Mouse (Mus musculus) midbrain, embryonic 16.5 days (tissue): ENCODE measurements around the gene Mthfs. TPM values are rescaled to one million over a fixed set of nuclear protein-coding genes. Genes with fewer than 3 reads are reported as not detected.

Experiments
- ATAC-seq: fragments of 200-750 bp; cut with Nextera tagmentation; 2 replicates; pipeline ENCODE4 v1.8.0; 2017; ENCODE audit warnings: moderate TSS enrichment
- H3K27ac ChIP-seq: fragments of 300-500 bp; sonication (generic); 2 replicates; pipeline ENCODE4 v1.5.1; 2014; ENCODE audit warnings: mild to moderate bottlenecking, low read length, mixed read lengths
- H3K27me3 ChIP-seq: fragments of 300-500 bp; sonication (generic); 2 replicates; pipeline ENCODE4 v1.6.1; 2014; ENCODE audit warnings: low read depth, low read length, mixed read lengths; ENCODE audit not compliant: control insufficient read depth, insufficient read depth
- H3K36me3 ChIP-seq: fragments of 300-500 bp; sonication (generic); 2 replicates; pipeline ENCODE4 v1.6.1; 2014; ENCODE audit warnings: mild to moderate bottlenecking, low read length, moderate library complexity, mixed read lengths; ENCODE audit not compliant: control insufficient read depth, insufficient read depth
- H3K4me1 ChIP-seq: fragments of 300-500 bp; sonication (generic); 2 replicates; pipeline ENCODE4 v1.6.1; 2014; ENCODE audit warnings: mild to moderate bottlenecking, low read length, mixed read lengths; ENCODE audit not compliant: control insufficient read depth, insufficient read depth
- H3K4me2 ChIP-seq: fragments of 300-500 bp; sonication (generic); 2 replicates; pipeline ENCODE4 v1.6.1; 2014; ENCODE audit warnings: mild to moderate bottlenecking, low read length, mixed read lengths
- H3K4me3 ChIP-seq: fragments of 300-500 bp; sonication (generic); 2 replicates; pipeline ENCODE4 v1.5.1; 2014; ENCODE audit warnings: low read depth, mild to moderate bottlenecking, low read length, moderate library complexity, mixed read lengths
- H3K9ac ChIP-seq: fragments of 300-500 bp; sonication (generic); 2 replicates; pipeline ENCODE4 v1.6.1; 2014; ENCODE audit warnings: low read depth, low read length, mixed read lengths
- H3K9me3 ChIP-seq: fragments of 300-500 bp; sonication (generic); replicated peaks from 2 replicates; pipeline ENCODE4 v1.6.1; 2014; ENCODE audit warnings: mild to moderate bottlenecking, low read length, mixed read lengths; ENCODE audit not compliant: control insufficient read depth, poor library complexity, severe bottlenecking
- WGBS: fragments of 180-500 bp; shearing (Covaris S2); extraction: QIAGEN DNeasy Blood & Tissue Kit; methylation state at CpG from one replicate; pipeline ENCODE4 v1.1.7; 2014; 5-methylcytosine and 5-hydroxymethylcytosine counted together
- polyA plus RNA-seq: library from polyadenylated mRNA; unstranded; fragments of >200 nt; fragmentation: Nextera tagmentation; extraction: Ambion mirVana; gene quantifications from 2 replicates; pipeline ENCODE4 v1.2.1, GENCODE M21; 2015

The Mthfs gene
- polyA plus RNA-seq, 1 experiment from 2014 or later = 11.3 TPM

DNA sequence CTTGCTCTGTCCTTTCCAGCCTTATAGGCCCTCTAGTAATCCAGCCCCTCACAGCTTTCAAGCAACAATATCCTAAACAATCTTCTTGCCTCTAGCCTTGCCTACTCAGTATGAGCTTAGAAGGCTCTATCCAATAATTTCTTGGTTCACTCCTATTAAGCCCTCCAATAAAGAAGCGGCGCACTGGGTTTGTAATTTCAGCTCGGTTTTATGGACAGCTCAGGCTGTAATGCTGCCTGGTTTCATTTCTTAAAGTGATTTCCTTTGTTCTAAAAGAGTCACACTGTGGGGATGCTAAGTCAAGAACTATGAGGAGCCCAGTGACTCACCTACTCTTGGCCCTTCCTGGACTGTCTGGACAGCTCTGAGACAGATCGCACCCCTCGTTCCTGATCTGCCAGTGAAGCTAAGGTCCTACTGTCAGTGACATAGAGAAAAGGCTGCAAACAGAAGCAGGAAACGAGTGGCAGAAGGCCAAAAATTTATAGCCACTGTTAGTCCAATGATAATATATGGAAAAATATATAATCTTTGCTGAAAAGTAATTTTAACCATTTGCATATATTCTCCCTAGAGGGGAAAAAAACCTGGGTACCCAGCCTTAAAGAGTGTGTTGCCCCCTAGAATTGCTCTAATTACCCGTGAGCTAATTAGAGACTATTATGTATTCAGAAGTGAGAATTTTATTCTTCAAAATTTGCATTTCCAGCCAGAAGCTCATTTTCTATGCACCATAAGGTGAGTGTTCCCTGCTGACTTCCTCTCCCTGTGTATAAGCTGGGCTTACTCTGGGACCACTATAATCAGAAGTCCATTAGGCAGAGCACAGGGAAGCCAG is 98.1 kb downstream of the Mthfs start:
- no peak for ATAC-seq

DNA sequence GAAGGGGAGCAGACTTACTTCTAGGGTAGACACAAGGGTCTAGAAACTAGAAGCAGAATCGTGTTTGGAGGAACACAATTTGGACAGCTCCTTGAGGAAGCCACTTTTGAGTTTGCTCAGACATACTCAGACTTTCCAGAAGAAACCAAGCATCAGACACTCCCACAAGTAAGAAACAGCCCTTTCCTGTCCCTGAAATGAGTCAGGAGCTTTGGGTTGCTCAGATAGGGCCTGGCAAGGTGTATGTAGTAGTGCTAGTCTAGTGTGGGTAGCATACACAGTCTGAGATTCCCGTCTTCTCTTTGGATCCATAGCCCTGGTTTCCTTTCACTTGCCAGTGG is 98.7 kb downstream of the Mthfs start:
- no peak overlapping the region for H3K4me2 ChIP-seq
- 83% methylated on average over 2 of the region's 2 CpGs for WGBS
- H3K4me3 ChIP-seq = no peak overlapping the region
- H3K9me3 ChIP-seq = no peaks in the 10 kb centered on the region
- no peak for ATAC-seq
- no peaks in the 10 kb centered on the region for H3K36me3 ChIP-seq
- H3K9ac ChIP-seq = no peak overlapping the region
- no peaks in the 10 kb centered on the region for H3K4me1 ChIP-seq
- no peak overlapping the region for H3K27ac ChIP-seq
- no peaks in the 10 kb centered on the region for H3K27me3 ChIP-seq

More for the DNA sequence above, 98.1 kb downstream of the Mthfs start:
- H3K36me3 ChIP-seq = no peaks in the 10 kb centered on the region
- WGBS = 80% methylated on average over 7 of the region's 7 CpGs
- no peak overlapping the region for H3K4me2 ChIP-seq
- no peak overlapping the region for H3K4me3 ChIP-seq
- H3K27ac ChIP-seq = no peak overlapping the region
- no peaks in the 10 kb centered on the region for H3K27me3 ChIP-seq
- no peaks in the 10 kb centered on the region for H3K4me1 ChIP-seq
- H3K9ac ChIP-seq = no peak overlapping the region
- no peaks in the 10 kb centered on the region for H3K9me3 ChIP-seq

DNA sequence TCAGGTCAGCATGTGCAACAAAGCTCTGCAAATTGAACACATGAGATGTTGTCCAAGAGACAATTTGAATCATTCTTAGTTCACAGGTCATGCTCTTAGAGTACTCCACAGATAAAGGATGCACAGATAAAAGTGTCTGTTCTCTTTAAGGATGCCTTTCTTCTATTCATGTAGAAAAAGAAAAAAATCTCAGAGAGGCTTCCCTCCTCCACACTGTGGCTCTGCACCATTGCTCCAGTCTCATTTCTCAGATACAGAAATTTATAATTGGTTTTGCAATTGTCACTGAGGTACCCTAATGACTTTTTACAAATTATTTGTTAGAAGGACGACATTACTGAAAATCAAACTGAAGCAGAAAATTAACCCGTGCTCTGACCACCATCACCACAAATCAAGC is 101.2 kb downstream of the Mthfs start:
- Histone ChIP-seq H3K4me3 (no peak overlapping the region), H3K4me1 (no peaks in the 10 kb centered on the region), H3K9ac (no peak overlapping the region), H3K27me3 (no peaks in the 10 kb centered on the region), H3K4me2 (no peak overlapping the region), H3K9me3 (no peaks in the 10 kb centered on the region), H3K27ac (no peak overlapping the region), H3K36me3 (no peaks in the 10 kb centered on the region)
- 79% methylated on average over 2 of the region's 2 CpGs for WGBS
- ATAC-seq = no peak

DNA sequence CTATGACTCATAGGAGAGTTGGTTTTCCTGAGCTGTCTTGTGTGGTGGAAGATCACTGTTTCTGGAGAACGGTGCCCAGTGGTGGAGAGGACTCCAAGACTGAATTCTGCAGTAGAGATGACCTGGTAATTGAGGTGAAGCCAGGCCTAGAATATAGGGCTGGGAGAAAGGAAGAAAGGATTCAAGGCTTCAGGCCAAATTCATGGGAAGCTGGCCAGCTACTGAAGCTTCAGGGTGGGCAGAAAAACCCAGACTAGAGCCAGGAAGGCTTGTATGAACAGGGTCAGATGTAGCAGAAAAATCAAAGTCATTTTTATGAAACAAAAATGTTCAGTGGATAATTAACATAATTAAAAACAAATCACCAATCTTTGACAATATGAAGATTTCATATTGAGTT is 163.3 kb downstream of the Mthfs start:
- Histone ChIP-seq H3K27ac (no peak overlapping the region), H3K9me3 (no peaks in the 10 kb centered on the region), H3K4me3 (no peak overlapping the region), H3K27me3 (no peaks in the 10 kb centered on the region), H3K4me2 (no peak overlapping the region), H3K9ac (no peak overlapping the region), H3K36me3 (no peaks in the 10 kb centered on the region), H3K4me1 (no peaks in the 10 kb centered on the region)
- no peak for ATAC-seq
- WGBS = 92% methylated on average over 1 of the region's 1 CpGs

DNA sequence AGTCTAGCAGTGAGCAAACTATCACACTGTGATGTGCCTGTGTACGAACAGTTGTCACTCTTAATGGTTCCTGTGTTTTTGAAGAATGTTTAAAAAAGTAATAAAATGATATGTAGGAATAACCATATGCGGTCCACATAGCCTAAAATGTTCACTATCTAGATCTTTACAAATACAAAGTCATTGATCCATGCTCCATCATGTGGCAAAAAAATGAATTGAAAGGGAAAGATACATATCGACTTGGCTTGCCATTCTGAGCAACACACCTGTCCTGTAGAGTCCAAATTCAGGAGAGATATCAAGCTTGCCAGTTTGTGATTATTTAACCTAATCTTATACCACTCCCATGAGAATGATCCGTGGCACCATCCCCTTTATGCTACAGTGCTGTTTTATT is 164.2 kb downstream of the Mthfs start:
- Histone ChIP-seq H3K4me2 (no peak overlapping the region), H3K9me3 (no peaks in the 10 kb centered on the region), H3K4me3 (no peak overlapping the region), H3K36me3 (no peaks in the 10 kb centered on the region), H3K9ac (no peak overlapping the region), H3K27ac (no peak overlapping the region), H3K27me3 (no peaks in the 10 kb centered on the region), H3K4me1 (no peaks in the 10 kb centered on the region)
- ATAC-seq = no peak
- 87% methylated on average over 4 of the region's 4 CpGs for WGBS

DNA sequence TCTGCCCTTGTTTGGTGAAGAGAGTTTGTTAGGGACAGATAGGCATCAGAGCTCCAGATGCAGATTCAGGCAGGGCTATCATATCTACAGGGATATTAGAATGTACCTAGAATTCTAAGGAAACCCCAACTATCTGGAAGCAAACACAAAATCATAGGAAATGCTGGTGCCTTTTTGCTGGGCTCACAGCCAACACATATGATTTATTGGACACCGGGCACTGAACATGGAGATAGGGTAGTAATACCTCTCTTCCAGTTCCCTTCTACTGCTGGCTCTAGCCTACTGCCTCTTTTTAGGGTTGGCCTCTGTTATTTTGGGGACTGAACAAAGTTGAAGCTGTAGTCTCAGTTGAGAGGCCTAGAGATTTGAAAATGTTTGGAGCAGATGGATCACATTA is 192.6 kb downstream of the Mthfs start:
- no peaks in the 10 kb centered on the region for H3K4me1 ChIP-seq
- H3K9ac ChIP-seq = no peak overlapping the region
- no peak overlapping the region for H3K4me3 ChIP-seq
- H3K4me2 ChIP-seq = no peak overlapping the region
- no peak overlapping the region for H3K27ac ChIP-seq
- no peaks in the 10 kb centered on the region for H3K27me3 ChIP-seq
- ATAC-seq = no peak
- H3K9me3 ChIP-seq = no peaks in the 10 kb centered on the region
- WGBS = 93% methylated on average over 1 of the region's 1 CpGs
- no peaks in the 10 kb centered on the region for H3K36me3 ChIP-seq

Other genes starting within 250 kb of the Mthfs start
- gene Trim43b, start 117.8 kb upstream of the Mthfs start, polyA plus RNA-seq = not detected in 2 replicates
- 1.4 and 2.2 TPM in 2 replicates for gene Bcl2a1b, start 11.5 kb upstream of the Mthfs start, polyA plus RNA-seq
- not detected in 2 replicates for gene Gm29094, start 11.3 kb upstream of the Mthfs start, polyA plus RNA-seq